Mouse (Mus musculus) testis, adult 2 months (tissue): ENCODE results near the gene Fam98c.

ENCODE experiments used
- CTCF ChIP-seq: fragments of 200-500 bp; IDR thresholded peaks from 2 replicates; pipeline ENCODE4 v1.5.1; 2012; ENCODE audit warnings: low read depth, mild to moderate bottlenecking, inconsistent platforms, low read length, moderate library complexity; ENCODE audit not compliant: control insufficient read depth, insufficient read depth, insufficient replicate concordance
- POLR2A ChIP-seq: fragments of 200-500 bp; IDR thresholded peaks from 2 replicates; pipeline ENCODE4 v1.6.1; 2012; ENCODE audit warnings: low read depth, mild to moderate bottlenecking, inconsistent platforms, low read length, moderate library complexity; ENCODE audit not compliant: control insufficient read depth

DNA sequence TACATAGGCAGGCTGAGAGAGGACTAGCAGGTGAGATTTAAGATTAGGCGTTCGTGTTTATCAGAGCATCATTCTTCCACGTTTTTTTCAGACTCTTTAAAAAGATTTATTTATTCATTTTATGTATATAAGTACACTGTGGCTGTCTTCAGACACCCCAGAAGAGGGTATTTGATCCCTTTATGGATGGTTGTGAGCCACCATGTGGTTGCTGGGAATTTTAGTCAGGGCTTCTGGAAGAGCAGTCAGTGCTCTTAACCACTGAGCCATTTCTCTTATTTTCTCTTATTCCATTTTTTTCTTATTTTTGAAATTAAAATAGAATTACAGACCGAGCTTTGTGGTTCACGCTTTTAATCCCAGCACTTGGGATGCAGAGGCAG is 24.8 kb upstream of the Fam98c start:
- TF ChIP-seq CTCF = no peak
- no peak for TF ChIP-seq POLR2A
